Mouse (Mus musculus) A20 (cell line): ENCODE data around the gene Blmh.
A peak's percentile ranks its signal among the peaks of the same experiment; 100 is the strongest.

ENCODE experiments used
- DNase-seq: peaks from one replicate; pipeline ENCODE4 v3.0.0-alpha.2; 2011; ENCODE audit warnings: low read depth, low spot score

Gene Blmh

DNA sequence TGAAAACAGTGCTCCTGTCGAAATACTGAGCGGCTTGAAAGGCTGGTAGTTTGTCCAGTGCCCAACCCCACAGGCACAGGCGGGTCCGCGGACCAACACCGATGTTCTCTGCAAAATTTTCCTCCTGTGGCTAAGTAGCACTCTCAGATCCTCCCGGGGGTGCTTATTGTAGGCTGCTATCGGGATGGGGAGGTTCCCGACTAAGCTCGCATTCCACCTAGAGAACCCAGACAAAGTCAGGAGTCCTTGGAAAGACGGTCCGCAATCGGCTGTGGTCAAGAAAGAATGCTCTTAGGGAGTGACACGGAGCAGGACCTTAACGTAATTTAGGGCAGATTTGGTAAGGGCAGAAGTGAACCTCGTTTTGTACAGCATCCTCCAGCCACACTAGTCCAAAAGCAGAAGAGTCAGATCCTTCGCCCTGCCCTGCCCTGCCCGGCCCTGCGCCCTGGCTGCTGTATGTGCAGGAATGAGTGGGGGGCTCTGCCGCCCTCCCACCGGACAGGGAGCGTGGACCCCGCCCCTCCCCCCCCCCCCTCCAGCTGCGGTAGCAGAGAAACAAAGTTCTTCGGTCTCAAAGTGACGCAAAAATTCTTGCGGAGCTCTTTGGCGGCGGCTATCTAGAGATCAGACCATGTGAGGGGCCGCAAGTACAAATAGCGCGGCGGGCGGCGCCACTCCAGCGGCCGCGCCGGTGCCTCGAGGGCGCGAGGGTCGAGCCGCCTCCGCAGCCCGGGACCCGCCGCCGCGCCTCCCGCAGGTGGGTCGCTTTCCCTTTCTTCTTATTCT is 73.5 kb downstream of the Blmh start, which contains the start of gene Slc6a4:
Gene Slc6a4 (plus strand): TSS at position 688 of the 789 bp plus-strand sequence.
- DNase-seq, result no peak

- no peak for DNase-seq
Measured at GRCm38 (mm10) chr11:76998705-76999226, 74.2 kb downstream of the Blmh start.

DNA sequence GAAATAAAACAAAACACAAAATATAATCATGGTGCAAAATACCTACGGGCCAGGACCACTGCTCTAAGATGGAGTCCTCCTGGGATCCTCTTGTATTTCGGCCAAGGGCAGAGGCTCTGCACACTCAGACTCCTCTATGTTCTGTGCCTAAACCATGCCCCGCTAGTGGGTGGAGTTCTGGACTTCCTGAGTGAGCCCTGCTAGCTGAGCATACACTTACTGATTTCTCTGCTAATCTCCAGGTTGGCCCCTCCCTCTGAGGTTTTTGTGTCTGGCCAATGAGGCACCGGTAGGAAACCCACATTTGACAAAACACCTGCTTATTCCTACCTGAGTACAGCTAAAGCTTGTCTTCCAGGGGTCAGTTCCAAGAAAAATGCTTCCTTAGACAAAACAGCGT is 76.1 kb downstream of the Blmh start:
- DNase-seq, result no peak

- no peak for DNase-seq
Measured at GRCm38 (mm10) chr11:77002361-77002760, 77.8 kb downstream of the Blmh start.

- DNase-seq, result no peak
Measured at GRCm38 (mm10) chr11:77005881-77006280, 81.3 kb downstream of the Blmh start.

GRCm38 (mm10) chr11:77006616-77007015 is 82.0 kb downstream of the Blmh start:
- no peak for DNase-seq

DNA sequence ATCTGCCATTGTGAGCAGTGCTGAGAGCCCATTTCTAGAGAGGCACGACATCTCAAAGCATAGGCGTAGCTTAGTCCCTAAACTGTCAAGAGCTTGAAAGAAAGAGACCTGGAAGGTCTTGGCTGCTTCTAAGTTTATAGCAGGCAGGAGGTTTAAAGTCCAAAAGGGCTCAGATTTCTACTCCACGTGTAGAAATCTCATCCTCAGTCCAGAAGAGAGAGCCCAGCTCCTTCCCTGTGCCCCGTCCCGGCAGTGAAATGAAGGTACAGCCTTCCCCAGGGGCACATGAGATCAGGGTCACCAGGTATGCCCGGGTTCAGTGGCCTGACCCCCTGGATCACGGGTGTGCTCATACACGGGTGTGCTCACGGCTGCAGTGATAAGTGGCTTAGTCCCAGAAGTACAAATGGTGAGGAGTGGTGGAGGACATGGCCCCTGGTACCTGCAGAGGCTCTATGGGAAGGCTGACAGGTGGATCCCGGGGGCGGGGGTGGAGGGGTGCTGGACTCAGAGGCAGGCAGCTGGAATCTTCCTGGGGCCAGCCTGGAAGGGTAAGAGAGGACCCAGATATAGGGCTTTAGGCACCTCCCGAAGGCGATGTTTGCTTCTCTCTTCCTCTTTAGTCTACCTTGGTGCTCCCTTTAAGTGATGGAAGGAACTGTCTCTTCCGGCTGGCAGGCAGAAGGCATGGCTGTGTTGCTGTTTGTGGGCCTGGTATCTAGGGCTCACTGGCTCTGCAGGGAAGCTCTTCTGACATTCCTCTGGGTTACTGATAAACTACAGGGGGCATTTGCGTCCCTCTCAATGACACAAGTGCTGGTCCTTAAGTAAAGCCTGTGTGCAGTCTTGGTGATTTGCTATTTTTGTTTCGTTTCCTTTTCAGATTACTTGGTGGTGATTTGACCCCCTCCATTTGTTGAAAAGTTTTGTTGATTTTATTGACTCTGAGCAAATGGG is 84.7 kb downstream of the Blmh start:
- DNase-seq, result peak; percentile 22

DNA sequence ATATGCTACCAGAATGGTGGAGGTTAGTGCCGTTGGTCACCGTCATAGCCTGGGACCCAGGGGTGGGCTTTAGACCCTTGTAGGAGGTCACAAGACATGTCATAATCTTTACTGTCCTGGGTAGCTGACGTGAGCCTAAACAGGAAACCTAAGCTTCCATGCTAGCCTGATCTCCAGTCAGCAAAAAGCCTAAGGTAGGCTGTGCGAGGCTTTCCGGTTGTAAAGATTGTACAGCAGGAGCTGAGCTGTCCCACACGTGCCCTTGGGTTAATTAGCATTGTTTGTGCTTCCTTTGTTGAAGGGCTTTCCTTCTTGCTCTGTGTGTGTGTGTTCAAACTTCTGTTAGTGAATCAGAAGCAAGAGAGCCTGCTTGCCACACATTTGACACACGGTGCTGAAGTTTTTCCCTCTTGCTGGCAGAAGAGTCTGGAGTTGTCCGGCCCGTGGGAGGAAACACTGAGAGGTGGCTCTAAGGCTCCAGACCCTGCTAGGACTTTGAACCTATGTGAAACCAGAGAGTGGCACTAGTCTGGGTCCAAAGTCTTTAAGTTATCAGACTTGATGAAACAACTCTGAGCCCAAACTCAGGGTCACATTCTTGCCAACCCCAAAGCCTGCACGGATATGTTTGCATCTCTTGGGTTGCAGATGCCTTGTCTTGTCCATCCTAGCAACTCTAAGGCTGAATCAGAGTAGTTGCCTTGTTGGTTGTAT is 86.3 kb downstream of the Blmh start:
- DNase-seq, result no peak

- DNase-seq, result no peak
Measured at GRCm38 (mm10) chr11:77018046-77018445, 93.4 kb downstream of the Blmh start.

DNA sequence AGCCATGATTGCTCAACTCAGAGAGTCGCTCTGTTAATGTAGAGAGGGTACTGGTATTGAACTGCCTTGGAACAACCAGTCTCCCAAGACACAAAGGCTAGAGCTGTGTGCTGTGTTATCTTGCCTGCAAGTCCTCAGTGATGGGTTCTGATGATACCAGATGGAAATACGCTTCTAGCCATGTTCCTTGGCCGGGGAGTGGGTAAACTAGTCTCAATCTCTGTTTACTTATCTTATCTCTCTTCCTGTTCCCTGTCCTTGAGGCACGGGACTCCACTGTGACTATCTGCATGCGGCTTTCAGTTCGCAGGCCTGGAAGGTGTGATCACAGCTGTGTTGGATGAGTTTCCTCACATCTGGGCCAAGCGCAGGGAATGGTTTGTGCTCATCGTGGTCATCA is 94.9 kb downstream of the Blmh start:
- DNase-seq, result no peak

DNA sequence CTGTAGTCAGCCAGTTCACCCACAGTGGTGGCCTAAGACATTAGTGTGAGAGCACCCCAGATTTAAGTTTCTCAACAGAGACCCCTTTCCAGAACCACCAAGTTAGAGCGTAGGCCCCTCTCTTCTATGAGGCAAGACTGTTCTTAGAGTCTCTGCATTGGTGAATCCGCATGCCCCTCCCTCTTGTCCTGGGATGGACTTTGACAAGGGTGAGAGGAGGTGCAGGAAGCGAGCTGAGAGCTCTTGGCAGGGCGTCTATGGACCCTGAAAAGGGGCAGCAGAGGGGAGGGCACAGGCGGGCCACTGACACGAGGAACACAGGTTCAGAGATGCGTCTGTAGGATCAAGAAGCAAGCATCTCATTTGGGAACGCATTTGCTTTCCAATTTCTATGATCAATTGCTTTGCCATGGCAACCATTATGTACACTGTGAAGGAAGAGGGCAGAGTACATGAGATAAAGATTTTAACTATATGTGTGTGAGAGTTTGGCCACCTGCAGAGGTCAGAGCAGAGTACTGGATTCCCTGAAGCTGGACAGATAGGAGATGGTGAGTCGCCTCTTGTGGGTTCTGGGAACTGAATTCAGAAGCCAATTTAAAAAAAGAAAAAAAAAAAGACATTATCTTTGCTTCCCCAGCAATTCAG is 97.3 kb downstream of the Blmh start:
- DNase-seq, result no peak

DNA sequence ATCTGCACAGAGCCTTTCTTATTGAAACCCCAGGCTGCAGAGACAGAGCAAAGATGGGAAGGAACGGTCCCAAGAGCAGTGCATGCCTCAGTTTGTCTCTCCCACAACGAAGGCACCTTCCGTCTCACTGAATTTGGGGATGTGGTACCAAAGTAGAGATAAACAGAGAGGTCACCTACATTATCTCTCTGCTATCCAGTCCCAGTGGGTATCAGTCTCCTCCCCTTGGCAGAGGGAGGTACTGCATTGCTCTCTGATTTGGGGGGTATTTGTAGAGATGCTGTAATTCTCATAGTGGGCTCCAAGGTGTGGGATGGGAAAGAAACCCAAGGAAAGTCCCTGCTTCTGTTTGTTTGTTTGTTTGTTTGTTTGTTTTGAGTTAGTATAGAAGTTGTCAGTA is 102.0 kb downstream of the Blmh start:
- peak; percentile 12 for DNase-seq

- DNase-seq, result no peak
Measured at GRCm38 (mm10) chr11:77028157-77028556, 103.5 kb downstream of the Blmh start.

DNA sequence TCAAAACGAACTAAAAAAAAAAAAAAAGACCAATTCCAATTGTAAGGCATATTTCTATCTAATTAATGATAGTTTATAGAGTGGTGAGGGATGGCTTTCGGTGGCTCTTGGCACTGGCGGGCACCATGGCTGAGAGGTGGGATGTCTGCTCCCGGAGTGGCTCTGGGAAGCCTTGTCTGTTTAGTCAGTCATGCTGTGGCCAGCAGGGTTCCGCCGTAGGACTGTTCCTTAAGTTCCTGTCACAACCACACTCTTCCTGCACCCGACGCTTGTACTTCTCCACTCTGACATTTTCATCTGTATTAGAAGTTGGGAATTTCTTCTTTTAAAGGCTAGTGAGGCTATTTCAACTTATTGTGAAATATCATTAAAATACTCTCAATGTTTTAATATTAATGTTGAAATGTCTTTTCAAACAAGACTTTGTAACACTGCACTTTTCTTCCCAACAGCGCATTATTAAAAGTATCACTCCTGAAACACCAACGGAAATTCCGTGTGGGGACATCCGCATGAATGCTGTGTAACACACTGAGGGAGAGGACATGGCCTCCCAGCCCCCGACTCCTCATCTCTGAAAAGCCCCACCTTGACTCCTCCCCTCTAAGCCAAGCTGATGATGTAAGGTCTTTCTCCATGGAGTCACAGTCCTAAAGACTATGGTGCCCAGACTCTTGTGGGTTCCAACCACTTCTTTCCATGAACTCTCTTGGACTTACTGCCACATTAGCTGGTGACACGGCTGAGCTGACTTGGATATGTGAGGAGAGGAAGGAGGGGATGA is 106.7 kb downstream of the Blmh start:
- no peak for DNase-seq
